Mouse (Mus musculus) liver, embryonic 15.5 days (tissue): ENCODE results near the gene H2-M10.6. TPM values are rescaled to one million over a fixed set of nuclear protein-coding genes. Genes with fewer than 3 reads are reported as not detected.
"Not testable (repeated sequence)": the region's sequence is repeated elsewhere in the genome, so short reads cannot be mapped to it uniquely, and the experiment has no call there.

Experiments used
- ATAC-seq: fragments of 200-750 bp; cut with Nextera tagmentation; 2 replicates; pipeline ENCODE4 v1.8.0; 2017; ENCODE audit warnings: moderate number of reproducible peaks, mild to moderate bottlenecking, moderate library complexity; ENCODE audit not compliant: insufficient read depth
- H3K27ac ChIP-seq: fragments of 300-500 bp; sonication (generic); replicated peaks from 2 replicates; pipeline ENCODE4 v1.5.1; 2015; ENCODE audit warnings: mild to moderate bottlenecking, inconsistent platforms
- H3K27me3 ChIP-seq: fragments of 300-500 bp; sonication (generic); 2 replicates; pipeline ENCODE4 v1.6.1; 2015; ENCODE audit warnings: mild to moderate bottlenecking, inconsistent platforms
- H3K36me3 ChIP-seq: fragments of 300-500 bp; sonication (generic); replicated peaks from 2 replicates; pipeline ENCODE4 v1.6.1; 2015; ENCODE audit warnings: moderate library complexity, mild to moderate bottlenecking, inconsistent platforms
- H3K4me1 ChIP-seq: fragments of 300-500 bp; sonication (generic); replicated peaks from 2 replicates; pipeline ENCODE4 v1.6.1; 2015; ENCODE audit warnings: inconsistent platforms
- H3K4me2 ChIP-seq: fragments of 300-500 bp; sonication (generic); 2 replicates; pipeline ENCODE4 v1.6.1; 2015; ENCODE audit warnings: moderate library complexity, mild to moderate bottlenecking, inconsistent platforms
- H3K4me3 ChIP-seq: fragments of 300-500 bp; sonication (generic); replicated peaks from 2 replicates; pipeline ENCODE4 v1.5.1; 2015; ENCODE audit warnings: mild to moderate bottlenecking, inconsistent platforms
- H3K9ac ChIP-seq: fragments of 300-500 bp; sonication (generic); 2 replicates; pipeline ENCODE4 v1.6.1; 2015; ENCODE audit warnings: moderate library complexity, mild to moderate bottlenecking, inconsistent platforms
- H3K9me3 ChIP-seq: fragments of 300-500 bp; sonication (generic); replicated peaks from 2 replicates; pipeline ENCODE4 v1.6.1; 2016; ENCODE audit warnings: inconsistent platforms
- WGBS: fragments of 180-500 bp; shearing (Covaris S2); methylation state at CpG from one replicate; pipeline ENCODE4 v1.1.7; 2015; ENCODE audit warnings: mixed read lengths; ENCODE audit not compliant: insufficient replicate concordance; 5-methylcytosine and 5-hydroxymethylcytosine counted together
- polyA plus RNA-seq: library from polyadenylated mRNA; unstranded; fragments of >200 nt; fragmentation: Nextera tagmentation; extraction: Ambion mirVana; gene quantifications from 2 replicates; pipeline ENCODE4 v1.2.1, GENCODE M21; 2015

The H2-M10.6 gene
- polyA plus RNA-seq, 1 experiment from 2014 or later, result not detected

DNA sequence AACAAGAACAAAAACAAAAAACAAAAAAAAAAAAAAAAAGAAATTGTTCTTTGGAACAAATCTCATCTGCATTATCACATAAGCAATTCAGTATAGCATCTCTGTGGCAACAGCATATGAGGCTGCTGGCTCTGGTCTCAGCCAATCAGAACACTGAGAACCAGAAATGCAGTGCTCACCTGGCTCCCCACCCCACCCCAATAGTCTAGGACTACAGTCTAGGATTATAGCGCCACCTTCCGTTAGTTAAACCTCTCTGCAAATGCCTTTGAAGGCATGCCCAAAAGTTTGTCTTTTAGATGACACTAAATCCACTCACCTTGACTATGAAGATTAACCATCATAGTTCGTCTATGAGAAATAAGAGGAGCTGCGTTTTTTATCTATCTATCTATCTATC, 13.6 kb downstream of the H2-M10.6 start:
- H3K9ac ChIP-seq, result no peak overlapping the region
- H3K27ac ChIP-seq, result no peak overlapping the region
- H3K36me3 ChIP-seq, result no peaks in the 10 kb centered on the region
- peaks cover 12% of the 10 kb centered on the region; the same call in 1 of the 2 replicates for H3K4me1 ChIP-seq
- H3K4me3 ChIP-seq, result no peak overlapping the region
- ATAC-seq, result no peak
- WGBS, result 10% methylated on average over 4 of the region's 4 CpGs
- H3K27me3 ChIP-seq, result peaks cover 9% of the 10 kb centered on the region; the same call in 1 of the 2 replicates
- no peaks in the 10 kb centered on the region for H3K9me3 ChIP-seq
- no peak overlapping the region for H3K4me2 ChIP-seq

DNA sequence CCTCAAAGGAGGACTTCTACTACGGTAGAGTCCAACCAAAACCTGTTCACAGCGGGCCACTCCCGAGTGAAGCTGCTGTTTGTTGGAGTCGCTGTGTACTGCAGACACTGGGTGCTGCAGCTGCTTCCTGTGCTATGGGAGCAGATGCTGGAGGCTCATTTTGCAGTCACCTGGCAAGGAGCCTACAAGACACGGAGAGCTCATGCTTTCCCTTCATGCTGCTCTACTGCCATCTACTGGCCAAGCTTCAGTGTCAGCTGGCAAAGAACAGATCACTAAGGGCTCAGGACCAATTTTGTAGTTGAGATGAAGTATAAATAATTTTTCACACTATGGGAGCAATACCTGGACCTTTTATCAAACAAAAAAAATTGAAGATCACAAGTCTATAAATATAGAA, 14.0 kb downstream of the H2-M10.6 start:
- H3K4me3 ChIP-seq, H3K27me3 ChIP-seq, H3K36me3 ChIP-seq, H3K9me3 ChIP-seq, H3K27ac ChIP-seq, H3K9ac ChIP-seq: not testable (repeated sequence)
- peak; percentile 40; the same call in 1 of the 2 replicates for ATAC-seq
- WGBS, result 10% methylated on average over 5 of the region's 5 CpGs
- H3K4me2 ChIP-seq, result peak overlapping the region; percentile 20; the same call in 1 of the 2 replicates
- H3K4me1 ChIP-seq, result peaks cover 12% of the 10 kb centered on the region; the same call in 1 of the 2 replicates

DNA sequence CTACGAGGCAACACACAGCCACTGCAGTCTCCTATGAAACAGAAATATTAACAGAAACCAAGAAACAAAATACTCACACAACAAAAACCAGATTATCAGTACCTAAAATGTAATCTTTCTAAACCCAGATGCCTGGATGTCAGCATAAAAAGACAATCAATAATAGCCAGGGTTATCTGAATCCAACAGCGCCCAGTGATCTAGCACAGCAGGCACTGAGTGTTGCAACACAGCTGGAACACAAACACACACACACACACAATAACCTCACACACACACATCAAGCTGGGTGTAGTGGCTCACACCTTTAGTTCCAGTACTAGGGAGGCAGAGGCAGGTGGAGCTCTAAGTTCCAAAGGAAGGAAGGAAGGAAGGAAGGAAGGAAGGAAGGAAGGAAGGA, 16.5 kb downstream of the H2-M10.6 start:
- H3K4me1 ChIP-seq, result peaks cover 12% of the 10 kb centered on the region; the same call in 1 of the 2 replicates
- peaks cover 15% of the 10 kb centered on the region for H3K27me3 ChIP-seq
- WGBS, result 51% methylated on average over 2 of the region's 2 CpGs
- no peaks in the 10 kb centered on the region for H3K36me3 ChIP-seq
- no peaks in the 10 kb centered on the region for H3K9me3 ChIP-seq
- no peak overlapping the region for H3K4me3 ChIP-seq
- H3K9ac ChIP-seq, result no peak overlapping the region
- no peak overlapping the region for H3K4me2 ChIP-seq
- no peak overlapping the region for H3K27ac ChIP-seq
- ATAC-seq, result no peak

DNA sequence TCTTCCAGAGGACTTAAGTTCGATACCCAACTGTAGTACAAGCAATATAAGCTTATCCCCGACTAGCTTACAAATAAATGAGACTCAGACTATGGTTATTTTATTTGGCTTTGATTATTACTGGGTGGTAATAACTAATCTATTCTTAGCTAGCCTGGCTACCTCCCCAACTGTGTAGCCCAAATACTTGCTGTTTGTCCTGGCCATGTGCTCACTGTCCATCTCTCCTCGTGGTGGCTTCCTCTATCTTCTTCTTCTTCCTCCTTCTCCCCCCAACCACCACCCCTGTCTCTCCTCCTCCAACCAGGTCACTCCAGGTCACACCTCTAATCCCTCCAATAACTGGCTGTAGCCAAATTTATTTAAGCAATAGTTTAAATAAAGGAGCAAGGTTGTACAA, 18.5 kb downstream of the H2-M10.6 start:
- H3K4me2 ChIP-seq, result no peak overlapping the region
- no peaks in the 10 kb centered on the region for H3K36me3 ChIP-seq
- no peak overlapping the region for H3K9ac ChIP-seq
- no peak for ATAC-seq
- H3K4me3 ChIP-seq, result no peak overlapping the region
- WGBS, result 45% methylated on average over 3 of the region's 3 CpGs
- H3K27ac ChIP-seq, result no peak overlapping the region
- no peaks in the 10 kb centered on the region for H3K9me3 ChIP-seq
- H3K4me1 ChIP-seq, result peaks cover 9% of the 10 kb centered on the region; the same call in 1 of the 2 replicates
- peaks cover 27% of the 10 kb centered on the region for H3K27me3 ChIP-seq

DNA sequence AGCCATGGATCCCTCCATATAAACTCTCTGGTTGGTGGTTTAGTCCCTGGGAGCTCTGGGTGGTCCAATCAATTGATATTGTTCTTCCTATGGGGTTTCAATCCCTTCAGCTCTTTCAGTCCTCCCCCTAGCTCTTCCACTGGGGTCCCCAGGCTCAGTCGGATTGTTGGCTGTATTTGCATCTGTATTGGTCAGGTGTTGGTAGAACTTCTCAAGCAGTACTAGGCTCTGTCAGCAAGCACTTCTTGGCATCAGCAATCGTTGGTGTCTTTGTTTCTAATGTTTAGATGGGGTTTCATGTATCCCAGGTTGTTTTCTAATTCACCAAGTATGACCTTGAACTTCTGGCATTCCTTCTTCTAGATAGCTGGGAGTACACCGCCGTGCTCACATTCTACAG, 20.7 kb downstream of the H2-M10.6 start:
- Histone ChIP-seq H3K9ac (no peak overlapping the region), H3K27me3 (peaks cover 27% of the 10 kb centered on the region), H3K9me3 (no peaks in the 10 kb centered on the region), H3K36me3 (no peaks in the 10 kb centered on the region), H3K4me1 (peaks cover 28% of the 10 kb centered on the region), H3K4me3 (no peak overlapping the region), H3K4me2 (no peak overlapping the region), H3K27ac (no peak overlapping the region)
- 50% methylated on average over 4 of the region's 4 CpGs for WGBS
- no peak for ATAC-seq

DNA sequence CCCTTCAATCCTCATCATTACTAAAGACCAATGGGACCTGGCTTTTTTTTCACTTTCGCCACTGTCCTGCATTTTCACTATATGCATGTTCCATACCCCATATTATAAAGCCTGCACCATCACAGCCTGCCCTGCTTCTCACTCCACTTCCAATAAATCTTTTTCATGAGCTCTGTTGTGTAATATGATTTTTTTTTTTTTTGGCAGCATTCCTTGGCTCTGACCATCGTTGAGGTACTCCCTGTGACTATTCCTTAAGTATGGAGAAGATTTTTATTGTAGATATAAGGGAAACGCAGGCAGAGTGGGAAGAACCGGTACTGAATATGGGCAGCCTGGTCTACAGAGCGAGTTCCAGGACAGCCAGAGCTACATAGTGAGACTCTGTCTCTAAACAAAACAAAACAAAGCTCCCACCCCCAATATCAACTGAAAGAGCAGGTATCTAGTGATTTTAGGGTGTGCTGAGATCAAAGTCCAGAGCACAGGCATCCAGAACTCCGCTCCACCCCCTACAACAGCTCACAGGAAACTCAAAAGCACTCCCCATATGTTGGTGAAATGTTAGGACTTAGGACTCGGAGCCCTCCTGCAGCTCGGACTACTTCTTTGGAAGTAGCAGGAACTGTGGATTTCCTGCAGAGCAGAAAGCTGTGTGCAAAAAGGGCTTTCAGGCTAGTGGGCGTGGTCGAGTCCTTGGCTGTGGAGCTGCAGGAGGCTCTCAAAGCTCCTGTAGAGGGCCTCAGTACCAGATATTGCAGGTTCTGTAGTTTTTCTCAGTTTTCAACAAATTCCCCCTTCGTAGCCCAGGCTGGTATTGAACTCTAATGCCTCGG, 23.8 kb downstream of the H2-M10.6 start:
- no peak for ATAC-seq
- H3K9ac ChIP-seq, result no peak overlapping the region

DNA sequence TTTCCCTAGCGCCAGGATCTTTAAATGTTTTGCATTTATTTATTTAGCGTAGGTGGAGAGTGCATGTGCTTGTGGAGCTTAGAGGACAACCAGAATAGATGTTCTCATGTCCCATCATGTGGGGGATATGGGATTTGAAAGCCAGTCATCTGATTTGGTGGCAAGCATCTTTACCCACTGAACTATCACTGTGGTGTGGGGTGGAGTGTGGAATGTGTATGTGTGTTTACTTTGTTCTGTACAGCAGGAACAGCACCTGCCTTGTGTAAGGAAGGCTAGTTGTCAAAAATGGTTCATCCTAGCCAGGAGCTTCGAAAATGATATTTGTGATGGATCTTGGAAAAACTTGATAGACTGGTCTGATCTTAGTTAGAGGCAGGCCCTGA, 24.4 kb downstream of the H2-M10.6 start:
- Histone ChIP-seq H3K36me3 (no peaks in the 10 kb centered on the region), H3K9me3 (no peaks in the 10 kb centered on the region), H3K27ac (peak overlapping the region; percentile 83), H3K4me2 (peak overlapping the region; percentile 89), H3K9ac (peak overlapping the region; percentile 61), H3K27me3 (peaks cover 17% of the 10 kb centered on the region), H3K4me1 (peaks cover 28% of the 10 kb centered on the region), H3K4me3 (peak overlapping the region; percentile 79)
- ATAC-seq, result peak; percentile 2; the same call in 1 of the 2 replicates
- WGBS, result 8% methylated on average over 3 of the region's 3 CpGs

More for the DNA sequence above, 23.8 kb downstream of the H2-M10.6 start:
- peak overlapping the region; percentile 89 for H3K4me2 ChIP-seq
- H3K36me3 ChIP-seq, result no peaks in the 10 kb centered on the region
- peak overlapping the region; percentile 79 for H3K4me3 ChIP-seq
- H3K27ac ChIP-seq, result peak overlapping the region; percentile 83
- H3K27me3 ChIP-seq, result peaks cover 17% of the 10 kb centered on the region
- WGBS, result 27% methylated on average over 12 of the region's 12 CpGs
- H3K9me3 ChIP-seq, result no peaks in the 10 kb centered on the region
- peaks cover 25% of the 10 kb centered on the region for H3K4me1 ChIP-seq

DNA sequence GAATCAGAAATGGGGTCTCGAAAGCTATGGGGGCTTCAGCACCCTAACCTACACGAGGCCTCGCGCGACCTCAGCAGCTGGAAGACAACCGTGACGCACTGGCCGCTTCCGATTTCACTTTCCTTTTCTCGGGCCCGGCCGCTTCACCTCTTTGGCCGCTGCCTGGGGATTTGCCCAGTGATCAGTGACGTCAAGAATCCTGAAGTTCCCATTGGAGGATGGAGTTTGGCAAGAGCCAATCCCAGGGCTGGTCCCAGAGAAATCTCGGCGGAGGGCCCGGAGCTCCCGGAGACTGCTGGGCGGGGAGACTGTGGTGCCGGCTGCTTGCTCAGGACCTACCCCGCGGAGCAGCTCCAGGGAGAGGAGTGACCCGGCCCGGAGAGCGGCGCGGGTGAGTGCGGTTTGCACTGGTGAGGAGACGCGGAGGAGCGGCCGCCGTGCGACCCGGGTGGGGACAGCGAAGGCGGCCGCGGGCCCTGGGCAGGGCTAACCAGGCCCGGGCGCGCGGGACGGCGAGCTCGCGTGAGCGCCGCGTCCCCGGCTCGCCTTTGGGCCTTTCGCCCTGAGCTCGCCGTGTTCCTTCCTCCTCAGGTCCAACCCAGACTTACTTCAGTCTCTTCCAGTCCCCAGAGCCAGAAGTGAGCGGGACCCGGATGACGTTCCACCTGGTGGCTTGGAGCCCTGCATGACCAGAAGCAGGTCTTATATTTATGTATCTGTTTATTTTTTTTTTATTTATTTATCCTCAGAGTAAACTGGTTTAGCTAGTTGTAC, 25.1 kb downstream of the H2-M10.6 start, which contains the start of gene Trim26:
TSS of gene Trim26 (plus strand) at position 261 of the 774 bp plus-strand sequence.
- under 1% methylated on average over 58 of the region's 58 CpGs for WGBS

DNA sequence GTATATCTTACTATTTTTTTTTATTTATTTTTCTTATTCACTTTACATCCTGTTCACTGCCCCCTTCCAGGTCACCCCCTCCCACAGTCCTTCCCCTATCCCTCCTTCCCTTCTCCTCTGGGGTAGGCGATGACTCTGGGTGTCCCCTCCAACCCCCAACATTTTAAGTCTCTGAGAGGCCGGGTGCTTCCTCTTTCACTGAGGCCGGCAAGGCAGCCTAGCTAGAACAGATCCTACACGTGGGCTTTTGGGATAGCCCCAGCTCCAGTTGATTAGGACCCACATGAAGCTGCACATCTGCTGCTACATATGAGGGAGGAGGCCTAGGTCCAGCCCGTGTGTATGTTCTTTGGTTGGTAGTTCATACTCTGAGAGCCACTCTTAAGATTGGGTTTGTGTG, 27.0 kb downstream of the H2-M10.6 start:
- no peak overlapping the region for H3K4me3 ChIP-seq
- 31% methylated on average over 5 of the region's 5 CpGs for WGBS
- no peak overlapping the region for H3K4me2 ChIP-seq
- peaks cover 7% of the 10 kb centered on the region; the same call in 1 of the 2 replicates for H3K27me3 ChIP-seq
- H3K9me3 ChIP-seq, result no peaks in the 10 kb centered on the region
- H3K9ac ChIP-seq, result no peak overlapping the region
- H3K27ac ChIP-seq, result no peak overlapping the region
- no peak for ATAC-seq
- H3K36me3 ChIP-seq, result no peaks in the 10 kb centered on the region
- peaks cover 49% of the 10 kb centered on the region for H3K4me1 ChIP-seq

More for the DNA sequence above, 25.1 kb downstream of the H2-M10.6 start, which contains the start of gene Trim26:
- Histone ChIP-seq H3K4me3 (peak within 1 kb of the TSS; percentile 79), H3K4me2 (peak within 1 kb of the TSS; percentile 89), H3K27ac (peak within 1 kb of the TSS; percentile 90), H3K9ac (peak within 1 kb of the TSS; percentile 78), H3K27me3 (peaks cover 17% of the 10 kb centered on the region), H3K9me3 (no peaks in the 10 kb centered on the region), H3K4me1 (peaks cover 29% of the 10 kb centered on the region), H3K36me3 (no peaks in the 10 kb centered on the region)
- ATAC-seq, result peak; percentile 98

DNA sequence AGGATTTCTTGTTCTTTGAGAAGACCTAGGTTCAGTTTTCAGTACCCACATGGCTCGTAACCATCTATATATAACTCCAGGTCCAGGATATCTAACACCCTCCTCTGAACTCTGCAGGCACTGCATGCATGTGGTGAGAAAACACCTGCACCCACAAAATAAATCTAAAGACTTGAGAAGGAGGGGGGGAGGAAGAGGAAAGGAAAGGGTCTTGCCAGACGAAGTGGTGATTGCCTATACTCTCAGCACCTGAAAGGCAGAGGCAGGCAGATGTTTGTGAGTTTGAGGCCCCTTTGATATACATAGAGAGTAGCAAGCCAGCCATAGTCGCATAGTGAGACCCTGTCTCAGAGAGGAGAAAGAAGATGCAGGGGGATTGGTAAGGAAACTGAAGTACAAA, 28.0 kb downstream of the H2-M10.6 start:
- 61% methylated on average over 3 of the region's 3 CpGs for WGBS
- Histone ChIP-seq H3K36me3 (no peaks in the 10 kb centered on the region), H3K9me3 (no peaks in the 10 kb centered on the region), H3K4me2 (no peak overlapping the region), H3K27ac (no peak overlapping the region), H3K9ac (no peak overlapping the region), H3K27me3 (0 out of 2 replicates have a peak, but pooled peaks cover 2% of the 10 kb centered on the region), H3K4me1 (peaks cover 58% of the 10 kb centered on the region), H3K4me3 (no peak overlapping the region)
- ATAC-seq, result no peak

DNA sequence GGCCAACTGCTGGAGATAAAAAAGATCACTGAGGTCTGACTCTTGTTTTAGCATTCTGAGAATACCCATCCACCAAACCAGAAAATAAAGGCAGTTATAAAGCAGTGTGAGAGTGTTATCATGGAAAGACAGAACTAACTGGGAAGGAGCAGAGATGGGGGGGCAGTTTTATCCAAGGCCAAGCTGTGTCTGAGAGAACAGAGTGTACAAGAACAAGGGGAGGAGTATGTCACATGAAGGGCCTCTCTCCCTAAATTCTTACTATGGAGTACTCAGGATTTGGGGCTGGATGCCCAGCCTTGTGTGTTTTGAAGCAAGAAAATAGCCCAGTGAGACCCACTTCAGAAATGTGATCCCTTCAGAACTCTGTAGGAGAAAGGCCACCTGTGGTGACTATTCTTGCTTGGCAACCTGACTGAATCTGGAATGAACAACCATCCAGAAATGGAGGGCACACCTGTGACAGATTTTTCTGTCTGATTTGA, 29.0 kb downstream of the H2-M10.6 start:
- H3K9ac ChIP-seq, result no peak overlapping the region
- no peaks in the 10 kb centered on the region for H3K27me3 ChIP-seq
- no peaks in the 10 kb centered on the region for H3K36me3 ChIP-seq
- peaks cover 62% of the 10 kb centered on the region for H3K4me1 ChIP-seq
- H3K4me3 ChIP-seq, result no peak overlapping the region
- no peak for ATAC-seq
- no peak overlapping the region for H3K4me2 ChIP-seq
- no peaks in the 10 kb centered on the region for H3K9me3 ChIP-seq
- H3K27ac ChIP-seq, result no peak overlapping the region
